Mouse (Mus musculus): ENCODE data around the gene Sfta2. TPM values are rescaled to one million over a fixed set of nuclear protein-coding genes. Genes with fewer than 3 reads are reported as not detected.

The Sfta2 gene
- total RNA-seq (2021) = not detected
- long read RNA-seq, experiment 1 = 0 reads
- long read RNA-seq, experiment 2 = 0 reads

DNA sequence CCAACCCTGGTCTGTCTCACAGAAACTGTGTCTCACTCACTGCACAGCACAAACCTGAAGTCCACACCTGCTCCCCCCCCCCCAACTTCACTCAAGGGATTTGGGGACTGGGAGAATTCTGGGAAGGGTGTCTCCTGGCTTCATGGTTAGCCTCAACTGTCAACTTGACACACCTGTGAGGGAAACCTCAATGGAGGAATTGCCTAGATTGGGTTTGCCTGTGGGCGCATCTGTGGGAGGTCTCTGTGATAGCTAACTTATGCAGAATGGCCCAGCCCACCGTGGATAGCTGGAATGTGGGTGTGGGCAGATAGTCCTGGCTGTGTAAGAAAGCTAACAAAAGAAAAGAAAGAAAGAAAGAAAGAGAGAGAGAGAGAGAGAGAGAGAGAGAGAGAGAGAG lies at the start of gene Sfta2:
Gene Sfta2, plus strand, starts transcription at position 301 of the 400 bp plus-strand sequence.
- no peak for DNase-seq (ENCODE audit: low spot score in 2 of 2)

GRCm38 (mm10) chr17:35551881-35552414 lies 49.4 kb upstream of the Sfta2 start, which contains the start of gene Cdsn:
Gene Cdsn (plus strand): TSS chr17:35552128.
- no peak for DNase-seq (ENCODE audit: low spot score in 2 of 2)

GRCm38 (mm10) chr17:35554321-35554720 lies 47.0 kb upstream of the Sfta2 start:
- no peak for DNase-seq (ENCODE audit: low spot score in 2 of 2)

DNA sequence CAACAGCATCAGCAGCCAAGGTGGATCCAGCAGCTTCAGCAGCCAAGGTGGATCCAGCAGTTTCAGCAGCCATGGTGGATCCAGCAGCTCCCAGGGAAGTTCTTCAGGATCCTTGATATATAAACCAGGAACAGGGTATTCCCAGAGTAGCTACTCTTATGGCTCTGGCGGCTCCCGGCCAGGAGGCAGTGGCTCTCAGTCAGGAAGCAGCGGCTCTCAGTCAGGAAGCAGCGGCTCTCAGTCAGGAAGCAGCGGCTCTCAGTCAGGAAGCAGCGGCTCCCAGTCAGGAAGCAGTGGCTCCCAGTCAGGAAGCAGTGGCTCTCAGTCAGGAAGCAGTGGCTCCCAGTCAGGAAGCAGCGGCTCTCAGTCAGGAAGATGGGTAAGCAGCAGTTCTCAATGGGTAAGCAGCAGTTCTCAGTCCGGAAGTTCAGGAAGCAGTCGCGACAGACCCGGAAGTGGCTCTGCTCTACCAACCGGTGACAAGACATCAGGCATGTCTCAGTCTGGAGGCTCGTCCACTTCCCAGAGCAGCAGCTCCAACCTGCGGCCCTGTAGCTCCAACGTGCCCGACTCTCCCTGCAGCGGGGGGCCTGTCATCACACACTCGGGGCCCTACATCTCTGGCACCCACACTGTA lies 46.5 kb upstream of the Sfta2 start:
- no peak for DNase-seq (ENCODE audit: low spot score in 2 of 2)

DNA sequence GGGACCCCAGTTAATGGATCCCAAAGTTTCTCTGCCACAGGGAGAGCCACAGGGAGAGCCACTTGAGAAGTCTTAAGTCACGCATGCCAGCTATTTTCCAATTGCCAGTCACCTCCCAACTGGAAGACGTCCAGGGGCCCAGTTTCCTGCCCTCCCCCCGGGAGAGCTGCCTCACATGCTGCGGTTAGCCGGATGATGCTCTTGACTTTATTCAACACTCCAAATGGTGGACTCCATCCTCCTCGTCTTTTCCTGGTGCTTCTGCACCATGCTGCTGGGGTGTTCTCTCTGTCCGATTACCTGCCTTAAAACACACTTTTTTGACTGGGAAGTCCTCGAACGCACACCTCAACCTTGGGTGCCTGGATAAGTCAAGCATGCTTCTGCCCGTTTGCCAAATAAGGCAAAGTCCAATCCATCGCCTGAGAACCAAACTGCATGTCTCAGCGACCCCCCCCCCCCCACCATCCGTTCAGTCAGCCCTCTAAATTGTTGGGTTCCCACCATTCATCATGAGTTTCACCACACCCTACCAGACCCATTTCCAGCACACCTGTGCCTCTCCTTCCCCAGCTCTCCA lies 45.1 kb upstream of the Sfta2 start:
- DNase-seq (ENCODE audit: low spot score in 2 of 2) = no peak

DNA sequence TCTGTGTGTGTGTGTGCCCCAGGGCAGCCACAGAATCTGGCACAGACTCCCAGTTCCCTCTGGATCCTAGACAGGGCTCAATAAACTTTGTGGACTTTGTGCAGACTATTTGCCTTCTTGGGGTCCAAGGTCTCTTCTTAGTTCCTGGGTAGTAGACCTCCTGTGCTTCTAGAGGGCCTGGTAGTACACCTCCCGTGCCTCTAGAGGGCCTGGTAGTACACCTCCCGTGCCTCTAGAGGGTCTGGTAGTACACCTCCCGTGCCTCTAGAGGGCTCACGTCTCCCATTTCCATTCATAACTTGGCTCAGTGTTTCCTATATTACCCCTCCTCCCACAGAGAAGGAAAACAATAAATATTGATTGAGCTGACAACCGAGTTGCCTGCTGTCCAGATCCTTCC lies 44.5 kb upstream of the Sfta2 start:
- DNase-seq (ENCODE audit: low spot score in 2 of 2) = peak; percentile 50 to 55

DNA sequence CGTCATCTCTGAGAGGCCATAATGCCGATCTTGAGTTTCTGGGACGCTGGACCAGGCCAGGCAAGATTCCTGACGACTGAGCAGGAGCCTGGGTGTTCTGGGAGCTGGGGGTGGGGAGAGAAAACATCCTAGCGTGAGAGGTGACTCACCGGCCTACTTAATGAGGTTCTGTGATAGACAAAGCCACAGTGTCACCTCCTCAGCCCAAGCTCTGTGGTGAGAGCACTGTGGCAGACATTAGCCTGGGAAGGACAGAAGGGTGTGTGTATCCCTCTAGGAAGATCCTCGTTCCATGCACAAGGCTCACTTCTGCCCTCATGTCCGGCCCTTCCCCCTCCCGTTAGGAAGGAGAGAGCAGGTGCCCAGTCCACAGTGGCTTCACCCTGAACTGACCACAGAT lies 44.0 kb upstream of the Sfta2 start:
- DNase-seq (ENCODE audit: low spot score in 2 of 2) = no peak

GRCm38 (mm10) chr17:35558216-35558615 lies 43.1 kb upstream of the Sfta2 start:
- no peak for DNase-seq (ENCODE audit: low spot score in 2 of 2)

DNA sequence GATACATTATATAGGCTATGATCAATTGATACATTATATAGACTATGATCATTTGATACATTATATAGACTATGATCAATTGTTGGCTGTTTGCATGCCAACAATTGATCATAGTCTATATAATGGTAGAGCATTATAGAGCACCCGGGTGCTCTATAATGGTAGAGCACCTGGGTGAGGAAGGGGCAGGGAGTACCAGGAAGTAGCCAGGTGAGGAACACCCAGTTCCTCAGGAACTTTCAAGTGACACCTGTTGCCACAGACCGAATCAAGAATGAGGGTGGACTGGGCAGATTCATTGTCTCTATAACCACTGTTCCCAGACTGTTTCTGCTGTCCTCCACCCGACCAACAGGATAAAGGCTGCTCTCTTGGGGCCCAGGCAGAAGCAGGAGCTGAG lies 34.2 kb upstream of the Sfta2 start, which contains the start of gene 2300002M23Rik:
Gene 2300002M23Rik, plus strand, starts transcription at position 301 of the 400 bp plus-strand sequence.
- no peak for DNase-seq (ENCODE audit: low spot score in 2 of 2)

GRCm38 (mm10) chr17:35567767-35568166 lies 33.6 kb upstream of the Sfta2 start:
- DNase-seq (ENCODE audit: low spot score in 2 of 2) = no peak

GRCm38 (mm10) chr17:35569091-35569944 lies 32.0 kb upstream of the Sfta2 start:
- DNase-seq (ENCODE audit: low spot score in 2 of 2) = no peak

- DNase-seq (ENCODE audit: low spot score in 2 of 2) = no peak
Measured at GRCm38 (mm10) chr17:35570836-35571235, 30.5 kb upstream of the Sfta2 start.

DNA sequence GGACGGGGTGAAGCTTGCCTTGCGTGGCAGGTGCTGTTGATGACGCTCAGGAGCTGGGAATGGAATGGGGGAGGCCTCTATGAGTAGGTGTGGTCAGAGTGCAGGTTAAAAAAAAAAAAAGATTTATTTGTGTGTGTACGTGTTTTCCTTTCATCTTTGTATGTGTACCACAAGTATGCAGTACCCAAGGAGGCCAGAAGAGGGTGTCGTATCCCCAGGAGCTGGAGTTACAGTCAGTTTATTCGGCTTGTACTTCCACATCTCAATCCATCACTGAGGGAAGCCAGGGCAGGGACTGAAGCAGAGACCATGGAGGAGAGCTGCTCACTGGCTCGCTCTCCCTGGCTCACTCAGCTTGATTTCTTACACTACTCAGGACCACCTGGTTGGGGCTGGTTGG lies 29.9 kb upstream of the Sfta2 start:
- no peak for DNase-seq (ENCODE audit: low spot score in 2 of 2)

GRCm38 (mm10) chr17:35578211-35578610 lies 23.1 kb upstream of the Sfta2 start:
- peak; percentile 51 to 74 for DNase-seq (ENCODE audit: low spot score in 2 of 2)

GRCm38 (mm10) chr17:35582900-35583299 lies 18.4 kb upstream of the Sfta2 start:
- DNase-seq (ENCODE audit: low spot score in 2 of 2) = no peak

DNA sequence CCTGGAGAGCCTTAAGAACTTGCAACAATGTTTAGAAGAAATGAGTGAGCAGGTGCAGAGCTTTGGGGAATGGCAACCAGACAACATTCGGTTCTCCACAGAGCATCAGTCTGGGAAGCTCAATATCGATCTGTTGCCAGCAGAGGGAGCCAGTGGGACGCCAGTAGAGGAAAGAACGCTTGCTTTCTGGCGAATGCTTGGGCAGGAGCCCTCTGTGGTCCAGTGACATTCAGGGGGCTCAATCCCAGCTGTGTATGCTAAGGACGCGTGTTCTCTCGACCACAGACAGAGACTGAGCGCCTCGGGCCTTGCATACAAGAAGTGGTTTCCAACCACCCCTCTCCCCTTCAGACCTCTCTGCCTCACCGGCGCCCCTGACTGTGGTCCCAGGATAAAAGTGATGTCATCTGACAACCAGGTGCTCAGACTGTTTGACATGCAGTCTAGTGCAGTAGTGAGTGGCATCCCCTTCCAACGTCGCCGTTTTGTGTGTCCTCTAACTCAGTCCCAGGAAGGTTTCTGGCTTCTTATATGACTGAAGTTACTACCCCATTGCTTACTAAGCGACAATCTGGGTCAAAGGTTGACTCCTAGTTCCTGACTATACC lies 16.9 kb upstream of the Sfta2 start:
- DNase-seq (ENCODE audit: low spot score in 2 of 2) = peak; percentile 83 to 85

DNA sequence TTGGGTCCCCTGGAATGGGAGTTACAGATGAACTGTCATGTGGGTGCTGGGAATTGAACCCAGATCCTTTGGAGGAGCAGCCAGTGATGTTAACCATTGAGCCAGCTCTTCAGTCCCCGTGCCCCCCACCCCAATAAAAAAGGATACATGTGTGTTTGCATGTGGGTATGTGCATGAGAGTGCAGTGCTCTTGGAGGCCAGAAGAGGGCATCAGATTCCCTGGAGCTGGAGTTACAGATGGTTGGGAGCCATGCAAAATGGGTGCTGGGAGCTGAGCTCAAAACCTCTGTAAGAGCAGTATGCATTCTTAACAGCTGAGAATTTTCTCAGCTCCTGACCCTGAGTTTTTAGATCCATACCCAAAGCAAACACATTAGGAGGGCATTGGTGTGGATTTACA lies 14.1 kb upstream of the Sfta2 start:
- DNase-seq (ENCODE audit: low spot score in 2 of 2) = no peak

DNA sequence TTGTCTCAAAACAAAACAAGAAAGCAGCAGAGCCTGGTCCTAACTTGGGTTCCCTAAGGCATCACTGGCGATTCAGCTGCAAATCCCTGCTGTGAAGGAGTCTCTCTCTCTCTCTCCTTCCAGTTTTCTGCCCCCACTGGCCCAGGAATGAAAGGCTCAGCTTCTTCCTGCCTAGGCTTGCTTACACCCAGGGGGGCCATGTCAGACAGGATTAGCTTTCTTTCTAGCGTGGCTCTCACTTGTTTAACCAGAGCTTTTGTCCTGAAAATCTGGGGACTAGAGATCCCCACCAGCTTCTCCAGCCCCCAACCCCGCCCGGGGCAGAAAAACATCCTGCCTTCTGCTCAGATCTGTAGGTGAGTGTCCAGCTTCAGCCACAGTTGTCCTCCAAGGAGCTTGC lies 13.0 kb upstream of the Sfta2 start:
- no peak for DNase-seq (ENCODE audit: low spot score in 2 of 2)

- DNase-seq (ENCODE audit: low spot score in 2 of 2) = peak; percentile 73 to 84
Measured at GRCm38 (mm10) chr17:35590410-35591218, 10.7 kb upstream of the Sfta2 start.

DNA sequence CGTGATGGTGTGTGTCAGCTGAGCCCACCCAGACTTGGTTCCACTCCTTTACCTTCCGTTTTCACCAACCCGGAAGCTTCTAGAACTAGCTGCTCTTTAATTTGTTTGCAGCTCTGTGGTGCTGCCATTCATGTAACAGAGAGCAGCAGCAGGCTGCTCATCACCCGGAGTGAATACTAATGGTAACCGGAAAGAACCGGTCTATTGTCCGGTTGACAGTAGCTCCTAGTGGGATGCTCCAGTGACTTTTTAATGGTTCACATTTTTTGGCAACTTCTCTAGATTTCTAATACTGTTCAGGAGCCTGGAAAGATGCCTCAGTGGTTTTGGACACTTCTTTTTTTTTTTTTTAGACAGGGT lies 10.2 kb upstream of the Sfta2 start:
- DNase-seq (ENCODE audit: low spot score in 2 of 2) = no peak

DNA sequence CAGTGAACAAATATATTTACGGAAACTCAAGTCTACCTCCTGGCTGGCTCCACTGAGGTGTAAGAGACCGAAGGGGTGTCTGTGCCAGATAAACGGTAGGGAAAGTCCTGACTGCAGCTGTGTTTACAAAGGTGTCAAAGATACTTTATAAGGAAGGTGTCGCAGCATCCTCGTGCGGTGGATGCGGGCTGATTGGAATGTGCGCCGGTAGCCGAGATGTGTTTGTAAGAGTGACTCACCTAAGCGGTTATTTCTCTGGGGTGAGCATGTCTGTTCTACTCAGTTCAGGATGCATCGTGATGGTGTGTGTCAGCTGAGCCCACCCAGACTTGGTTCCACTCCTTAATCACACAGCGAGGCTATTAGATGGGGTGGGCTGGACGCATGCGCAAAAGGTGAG lies 9.6 kb upstream of the Sfta2 start:
- no peak for DNase-seq (ENCODE audit: low spot score in 2 of 2)

Measured in layer of hippocampus, postnatal 14 days (tissue).